Mouse (Mus musculus) liver, embryonic 11.5 days (tissue): ENCODE measurements at regions not wholly inside any gene's neighbourhood (a gene's known extent, or its start where the extent isn't known, plus 50 kb on each side); places are given as distances from the start of the nearest gene placed in this dataset.

Experiments used
- ATAC-seq: fragments of 200-750 bp; cut with Nextera tagmentation; replicated peaks from 2 replicates; pipeline ENCODE4 v1.8.0; 2017; ENCODE audit warnings: moderate number of reproducible peaks, mild to moderate bottlenecking, moderate TSS enrichment, moderate library complexity; ENCODE audit not compliant: low FRiP score
- DNase-seq: peaks from one replicate; pipeline ENCODE4 v3.0.0-alpha.2; 2017; ENCODE audit warnings: low spot score
- H3K27ac ChIP-seq: fragments of 300-500 bp; sonication (generic); 2 replicates; pipeline ENCODE4 v1.5.1; 2014; ENCODE audit warnings: mild to moderate bottlenecking, low read depth, low read length, control low read depth
- H3K27me3 ChIP-seq: fragments of 300-500 bp; sonication (generic); replicated peaks from 2 replicates; pipeline ENCODE4 v1.6.1; 2014; ENCODE audit warnings: low read length, mixed read lengths; ENCODE audit not compliant: control insufficient read depth, insufficient read depth
- H3K36me3 ChIP-seq: fragments of 300-500 bp; sonication (generic); 2 replicates; pipeline ENCODE4 v1.6.1; 2014; ENCODE audit warnings: mild to moderate bottlenecking, low read length, moderate library complexity, mixed read lengths; ENCODE audit not compliant: control insufficient read depth, insufficient read depth
- H3K4me1 ChIP-seq: fragments of 300-500 bp; sonication (generic); replicated peaks from 2 replicates; pipeline ENCODE4 v1.6.1; 2014; ENCODE audit warnings: low read length, mixed read lengths; ENCODE audit not compliant: control insufficient read depth, insufficient read depth
- H3K4me2 ChIP-seq: fragments of 300-500 bp; sonication (generic); 2 replicates; pipeline ENCODE4 v1.6.1; 2014; ENCODE audit warnings: mild to moderate bottlenecking, control low read depth, moderate library complexity
- H3K4me3 ChIP-seq: fragments of 300-500 bp; sonication (generic); 2 replicates; pipeline ENCODE4 v1.5.1; 2014; ENCODE audit warnings: low read depth, low read length, control low read depth
- H3K9ac ChIP-seq: fragments of 300-500 bp; sonication (generic); 2 replicates; pipeline ENCODE4 v1.6.1; 2014; ENCODE audit warnings: low read depth, low read length, control low read depth
- H3K9me3 ChIP-seq: fragments of 300-500 bp; sonication (generic); 2 replicates; pipeline ENCODE4 v1.6.1; 2016; ENCODE audit warnings: low read length, inconsistent platforms, mixed read lengths; ENCODE audit not compliant: control insufficient read depth
- WGBS: fragments of 180-500 bp; shearing (Covaris S2); extraction: QIAGEN DNeasy Blood & Tissue Kit; methylation state at CpG from one replicate; pipeline ENCODE4 v1.1.7; 2014; 5-methylcytosine and 5-hydroxymethylcytosine counted together

- H3K9ac ChIP-seq: no peak overlapping the region
- no peaks in the 10 kb centered on the region for H3K36me3 ChIP-seq
- no peak overlapping the region for H3K4me2 ChIP-seq
- 76% methylated on average over 1 of the region's 1 CpGs for WGBS
- H3K27me3 ChIP-seq: no peaks in the 10 kb centered on the region
- DNase-seq (no peak), ATAC-seq (no peak)
- no peak overlapping the region for H3K27ac ChIP-seq
- no peaks in the 10 kb centered on the region for H3K4me1 ChIP-seq
- H3K9me3 ChIP-seq: no peaks in the 10 kb centered on the region
- no peak overlapping the region for H3K4me3 ChIP-seq
Observed at GRCm38 (mm10) chr1:77073071-77073470, 441.8 kb downstream of the Epha4 start.

GRCm38 (mm10) chr1:77074926-77075885, 439.7 kb downstream of the Epha4 start:
- DNase-seq (no peak), ATAC-seq (no peak)
- Histone ChIP-seq H3K4me1 (no peaks in the 10 kb centered on the region), H3K9ac (no peak overlapping the region), H3K27ac (no peak overlapping the region), H3K27me3 (no peaks in the 10 kb centered on the region), H3K9me3 (no peaks in the 10 kb centered on the region), H3K4me3 (no peak overlapping the region), H3K4me2 (no peak overlapping the region), H3K36me3 (no peaks in the 10 kb centered on the region)
- WGBS: 82% methylated on average over 12 of the region's 13 CpGs

GRCm38 (mm10) chr1:77080767-77081166, 434.1 kb downstream of the Epha4 start:
- H3K4me1 ChIP-seq: no peaks in the 10 kb centered on the region
- H3K27me3 ChIP-seq: no peaks in the 10 kb centered on the region
- H3K27ac ChIP-seq: no peak overlapping the region
- no peak overlapping the region for H3K4me2 ChIP-seq
- ATAC-seq: no peak
- no peaks in the 10 kb centered on the region for H3K9me3 ChIP-seq
- DNase-seq: no peak
- 75% methylated on average over 5 of the region's 5 CpGs for WGBS
- H3K36me3 ChIP-seq: no peaks in the 10 kb centered on the region
- no peak overlapping the region for H3K4me3 ChIP-seq
- no peak overlapping the region for H3K9ac ChIP-seq

GRCm38 (mm10) chr1:77081660-77082059, 433.2 kb downstream of the Epha4 start:
- H3K4me1 ChIP-seq: no peaks in the 10 kb centered on the region
- H3K4me2 ChIP-seq: no peak overlapping the region
- no peaks in the 10 kb centered on the region for H3K9me3 ChIP-seq
- no peak overlapping the region for H3K4me3 ChIP-seq
- ATAC-seq (no peak), DNase-seq (no peak)
- H3K27me3 ChIP-seq: no peaks in the 10 kb centered on the region
- 67% methylated on average over 7 of the region's 7 CpGs for WGBS
- H3K27ac ChIP-seq: no peak overlapping the region
- no peak overlapping the region for H3K9ac ChIP-seq
- H3K36me3 ChIP-seq: no peaks in the 10 kb centered on the region

GRCm38 (mm10) chr1:77082410-77082809, 432.5 kb downstream of the Epha4 start:
- WGBS: 79% methylated on average over 3 of the region's 3 CpGs
- no peak overlapping the region for H3K27ac ChIP-seq
- no peaks in the 10 kb centered on the region for H3K36me3 ChIP-seq
- no peaks in the 10 kb centered on the region for H3K4me1 ChIP-seq
- H3K4me2 ChIP-seq: no peak overlapping the region
- no peaks in the 10 kb centered on the region for H3K9me3 ChIP-seq
- H3K9ac ChIP-seq: no peak overlapping the region
- ATAC-seq (no peak), DNase-seq (no peak)
- H3K4me3 ChIP-seq: no peak overlapping the region
- H3K27me3 ChIP-seq: no peaks in the 10 kb centered on the region

- no peak for DNase-seq
- H3K4me1 ChIP-seq: no peaks in the 10 kb centered on the region
- H3K9me3 ChIP-seq: no peaks in the 10 kb centered on the region
- no peak overlapping the region for H3K9ac ChIP-seq
- H3K27ac ChIP-seq: no peak overlapping the region
- WGBS: 47% methylated on average over 2 of the region's 2 CpGs
- H3K27me3 ChIP-seq: no peaks in the 10 kb centered on the region
- H3K4me2 ChIP-seq: no peak overlapping the region
- ATAC-seq: no peak
- H3K36me3 ChIP-seq: no peaks in the 10 kb centered on the region
- no peak overlapping the region for H3K4me3 ChIP-seq
Observed at GRCm38 (mm10) chr1:77093551-77093950, 421.3 kb downstream of the Epha4 start.

- WGBS: 67% methylated on average over 12 of the region's 12 CpGs
- no peak overlapping the region for H3K4me2 ChIP-seq
Observed at GRCm38 (mm10) chr1:77101726-77102272, 413.1 kb downstream of the Epha4 start.

GRCm38 (mm10) chr1:77102421-77103133, 412.3 kb downstream of the Epha4 start:
- DNase-seq (no peak), ATAC-seq (no peak)
- WGBS: 54% methylated on average over 13 of the region's 13 CpGs
- Histone ChIP-seq H3K9ac (no peak overlapping the region), H3K27me3 (no peaks in the 10 kb centered on the region), H3K4me3 (no peak overlapping the region), H3K4me1 (no peaks in the 10 kb centered on the region), H3K27ac (no peak overlapping the region), H3K9me3 (no peaks in the 10 kb centered on the region), H3K4me2 (no peak overlapping the region), H3K36me3 (no peaks in the 10 kb centered on the region)

More at GRCm38 (mm10) chr1:77101726-77102272, 413.1 kb downstream of the Epha4 start:
- H3K9ac ChIP-seq: no peak overlapping the region
- no peaks in the 10 kb centered on the region for H3K9me3 ChIP-seq
- ATAC-seq (no peak), DNase-seq (no peak)
- H3K27ac ChIP-seq: no peak overlapping the region
- no peaks in the 10 kb centered on the region for H3K36me3 ChIP-seq
- H3K27me3 ChIP-seq: no peaks in the 10 kb centered on the region
- H3K4me1 ChIP-seq: no peaks in the 10 kb centered on the region
- H3K4me3 ChIP-seq: no peak overlapping the region
